In genomic region chr10:75304413-75304812, GRCm38 (mm10) we compare ENCODE assay signal across 9 mouse cellular contexts. TPM values are rescaled to one million over a fixed set of nuclear protein-coding genes. Genes with fewer than 3 reads are reported as not detected.
DNase-seq lines count a peak whose midpoint lies in the region; ATAC-seq lines count a peak whose summit lies in the region.
"Had no signal": no experiment of that assay in that cellular context is flagged by ENCODE, and none has a peak within 500 bp of the region (broad histone marks: within the 10 kb centered on the region; RNA-seq: fewer than 3 reads in every experiment).

No protein-coding gene starts in this region.

- H3K9ac ChIP-seq in forebrain, embryonic 13.5 days, result no peak overlapping the region; the same call in 1 of the 2 replicates
- peak overlapping the region; percentile 32 for H3K9ac ChIP-seq in kidney, embryonic 16.5 days (replicated peaks; ENCODE audit: low read length)

- no peak overlapping the region for H3K4me2 ChIP-seq in forebrain, embryonic 13.5 days
- H3K4me2 ChIP-seq in kidney, embryonic 16.5 days (replicated peaks; ENCODE audit: low read depth, low read length), result no peak overlapping the region

- H3K9me3 ChIP-seq in forebrain, embryonic 13.5 days (replicated peaks), result no peaks in the 10 kb centered on the region
- no peaks in the 10 kb centered on the region for H3K9me3 ChIP-seq in kidney, embryonic 16.5 days (ENCODE audit: low read length)

- peak; percentile 97 for DNase-seq in heart, adult 11 months
- no peak for DNase-seq in heart, postnatal 4 days
- no peak for DNase-seq in layer of hippocampus, postnatal 36 days
- no peak for DNase-seq in frontal cortex, postnatal 25 days (ENCODE audit: low spot score in 2 of 2)

- peaks cover 64% of the 10 kb centered on the region for H3K36me3 ChIP-seq in forebrain, embryonic 13.5 days (ENCODE audit: poor library complexity, severe bottlenecking)
- H3K36me3 ChIP-seq in kidney, embryonic 16.5 days (ENCODE audit: insufficient read depth, low read length), result peaks cover 36% of the 10 kb centered on the region; the same call in 1 of the 2 replicates

- H3K4me1 ChIP-seq in forebrain, embryonic 13.5 days, result peaks cover 12% of the 10 kb centered on the region
- H3K4me1 ChIP-seq in kidney, embryonic 16.5 days (ENCODE audit: insufficient read depth, low read length), result peaks cover 25% of the 10 kb centered on the region

- WGBS in forebrain, embryonic 13.5 days, result 69% methylated on average over 6 of the region's 6 CpGs
- WGBS in kidney, embryonic 16.5 days, result 37% methylated on average over 6 of the region's 6 CpGs

- peak; percentile 21 for ATAC-seq in CD4-positive, CD25-positive, alpha-beta regulatory T cell, adult 4 months
- ATAC-seq in forebrain, embryonic 13.5 days, result 0 out of 2 replicates have a peak, but pooled peaks have one; percentile 22
- peak; percentile 67; the same call in 1 of the 2 replicates for ATAC-seq in kidney, embryonic 16.5 days (ENCODE audit: low FRiP score, low TSS enrichment)
- no peak for ATAC-seq in granulocyte monocyte progenitor cell, adult 5-6 weeks (replicated peaks; ENCODE audit: poor library complexity, severe bottlenecking)

- peak overlapping the region; percentile 80 for H3K27ac ChIP-seq in forebrain, embryonic 13.5 days
- peak overlapping the region; percentile 80 for H3K27ac ChIP-seq in kidney, embryonic 16.5 days (ENCODE audit: low read length)

- no peaks in the 10 kb centered on the region for H3K27me3 ChIP-seq in forebrain, embryonic 13.5 days
- no peaks in the 10 kb centered on the region for H3K27me3 ChIP-seq in kidney, embryonic 16.5 days (ENCODE audit: insufficient read depth, low read length)

- H3K4me3 ChIP-seq in forebrain, embryonic 13.5 days, result no peak overlapping the region
- H3K4me3 ChIP-seq in kidney, embryonic 16.5 days (ENCODE audit: low read length), result no peak overlapping the region

RNA-seq across cellular contexts. Expression of gene Adora2a, which starts 12.3 kb away (rescaled TPM):
- total RNA-seq in heart, postnatal 4 days (2021), result 10 to 100 TPM; 17.8 to 18.4 TPM
- 10 to 100 TPM; 16.1 to 36.3 TPM for polyA plus RNA-seq in CD4-positive, CD25-positive, alpha-beta regulatory T cell, adult 4 months (2017; shearing (Covaris generic))
- 3.2 and 3.5 TPM in 2 replicates for polyA plus RNA-seq in forebrain, embryonic 13.5 days (2015; fragmentation: Nextera tagmentation; extraction: Ambion mirVana)
- polyA plus RNA-seq in kidney, embryonic 16.5 days (2015; fragmentation: Nextera tagmentation; extraction: Ambion mirVana), result 6.4 and 6.5 TPM in 2 replicates
- total RNA-seq in granulocyte monocyte progenitor cell, adult 5-6 weeks (2014; fragmentation: Nextera tagmentation), result 0.79 and 0.80 TPM in 2 replicates
- total RNA-seq in granulocyte monocyte progenitor cell, adult 5-6 weeks (2017), result 1.1 and 2.4 TPM in 2 replicates
- 1 to 10 TPM; 3.1 to 3.2 TPM for total RNA-seq in layer of hippocampus, postnatal 36 days (2021)
- total RNA-seq: MEL had no signal

Comparison
In these comparisons a context has a peak if more than half of its experiments do, and no peak if none do; other contexts are left out.
1. RNA of gene Adora2a, which starts 12.3 kb away (total RNA-seq): 17.8 to 18.4 TPM in heart, postnatal 4 days; 3.1 to 3.2 TPM in layer of hippocampus, postnatal 36 days and 0.79 to 2.4 TPM in granulocyte monocyte progenitor cell, adult 5-6 weeks; every median in the first group is over 4 times any median in the second.